Comparison of ENCODE assay signal across 17 mouse cellular contexts in the genomic region with DNA sequence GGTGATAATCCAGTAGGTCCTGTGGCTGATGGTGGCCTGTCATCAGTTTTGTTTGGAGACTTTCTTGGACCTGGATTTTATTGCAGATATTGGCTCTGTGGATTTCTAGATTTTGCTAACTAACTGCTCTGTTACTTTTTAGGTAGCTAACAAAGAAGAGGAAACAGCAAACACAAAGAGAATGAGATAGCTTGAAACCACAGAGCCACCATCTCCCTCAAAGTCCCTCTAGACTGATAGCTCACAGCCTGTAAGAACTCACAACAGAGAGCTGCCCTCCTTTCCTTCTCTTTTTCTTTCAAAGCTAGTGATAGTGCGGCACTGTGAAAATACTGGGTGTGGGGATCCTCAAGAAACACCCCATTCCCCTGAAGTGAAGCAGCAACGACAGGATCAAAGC.
DNase-seq lines count a peak whose midpoint lies in the region; TF ChIP-seq lines count a peak whose summit lies in the region.
"Had no signal": no experiment of that assay in that cellular context is flagged by ENCODE, and none has a peak within 500 bp of the region (broad histone marks: within the 10 kb centered on the region; RNA-seq: fewer than 3 reads in every experiment).

No protein-coding gene starts in this region.

- intact Hi-C loops in left cerebral cortex, postnatal 25 days (cut with DNase I): loop anchor here (10.0 kb wide), 1 partner anchor 410 kb away; no protein-coding TSS in a partner anchor

- peak; percentile 49 for DNase-seq in MEL-GATA-1-ER (ENCODE audit: extremely low read depth, low read depth)
- no peak for DNase-seq in ovary, postnatal 10 days (ENCODE audit: low spot score)
- DNase-seq in left cerebral cortex, postnatal 25 days (ENCODE audit: low spot score in 2 of 2): no peak
- DNase-seq in forebrain, embryonic 10.5 days (ENCODE audit: extremely low spot score, low spot score): no peak
- DNase-seq: adrenal gland, postnatal 10 days; adrenal gland, postnatal 25 days; cerebellum, adult 11-12 months; cerebellum, adult 2 months; cerebellum, adult 9-10 months; cerebellum, postnatal 10 days; cerebellum, postnatal 25 days; embryo, embryonic 11 days had no signal

- H3K36me3 ChIP-seq in myocyte (ENCODE audit: control insufficient read depth, insufficient read depth): no peaks in the 10 kb centered on the region
- H3K36me3 ChIP-seq in forebrain, embryonic 10.5 days (replicated peaks): no peaks in the 10 kb centered on the region
- H3K36me3 ChIP-seq: embryonic facial prominence, embryonic 13.5 days; embryonic facial prominence, embryonic 15.5 days; forebrain, embryonic 12.5 days had no signal

- peak overlapping the region; percentile 80 for H3K27ac ChIP-seq in embryonic fibroblast, embryonic 13.5 days (ENCODE audit: insufficient read depth, low read length)
- H3K27ac ChIP-seq in forebrain, embryonic 10.5 days: no peak overlapping the region
- H3K27ac ChIP-seq: embryonic facial prominence, embryonic 13.5 days; embryonic facial prominence, embryonic 15.5 days; forebrain, embryonic 12.5 days had no signal

- TF ChIP-seq POLR2A in embryonic fibroblast, embryonic 13.5 days (IDR thresholded peaks at IDR 0.05; ENCODE audit: low read depth, low read length): no peak
- no peak for TF ChIP-seq POLR2A in myocyte (IDR thresholded peaks at IDR 0.05; ENCODE audit: insufficient read length, low read depth)

- WGBS in forebrain, embryonic 10.5 days: 79% methylated on average over 2 of the region's 2 CpGs

- no peak overlapping the region for H3ac ChIP-seq in myocyte (ENCODE audit: control insufficient read depth, insufficient read length)

- no peaks in the 10 kb centered on the region for H3K27me3 ChIP-seq in myocyte (ENCODE audit: control insufficient read depth, insufficient read depth, insufficient read length)
- H3K27me3 ChIP-seq in forebrain, embryonic 10.5 days (ENCODE audit: poor library complexity, severe bottlenecking): no peaks in the 10 kb centered on the region
- H3K27me3 ChIP-seq: embryonic facial prominence, embryonic 13.5 days; embryonic facial prominence, embryonic 15.5 days; forebrain, embryonic 12.5 days had no signal

- H3K4me3 ChIP-seq in embryonic fibroblast, embryonic 13.5 days (ENCODE audit: insufficient read depth, low read length): no peak overlapping the region
- H3K4me3 ChIP-seq in myocyte: no peak overlapping the region
- no peak overlapping the region for H3K4me3 ChIP-seq in forebrain, embryonic 10.5 days
- H3K4me3 ChIP-seq: embryonic facial prominence, embryonic 13.5 days; embryonic facial prominence, embryonic 15.5 days; forebrain, embryonic 12.5 days had no signal

- H3K4me2 ChIP-seq in myocyte (ENCODE audit: low read depth): peak overlapping the region; percentile 19
- H3K4me2 ChIP-seq: embryonic facial prominence, embryonic 13.5 days; embryonic facial prominence, embryonic 15.5 days; forebrain, embryonic 12.5 days had no signal

- H3K9me3 ChIP-seq in forebrain, embryonic 10.5 days: no peaks in the 10 kb centered on the region
- H3K9me3 ChIP-seq: embryonic facial prominence, embryonic 13.5 days; embryonic facial prominence, embryonic 15.5 days; forebrain, embryonic 12.5 days had no signal

- peaks cover 5% of the 10 kb centered on the region for H3K4me1 ChIP-seq in embryonic fibroblast, embryonic 13.5 days (ENCODE audit: control insufficient read depth, insufficient read depth, low read length)
- no peaks in the 10 kb centered on the region for H3K4me1 ChIP-seq in forebrain, embryonic 10.5 days
- H3K4me1 ChIP-seq: embryonic facial prominence, embryonic 13.5 days; embryonic facial prominence, embryonic 15.5 days; forebrain, embryonic 12.5 days had no signal

- TF ChIP-seq CTCF in embryonic fibroblast, embryonic 13.5 days (IDR thresholded peaks at IDR 0.05; ENCODE audit: borderline replicate concordance, insufficient read depth, low read length): no peak

- no peaks in the 10 kb centered on the region for H3K79me2 ChIP-seq in myocyte (ENCODE audit: control insufficient read depth, insufficient read depth)

TF ChIP-seq in myocyte, 11 proteins besides CTCF, POLR2A, EP300 and RAD21:
- TF ChIP-seq SRF (IDR thresholded peaks at IDR 0.05; ENCODE audit: control insufficient read depth, insufficient read length, low read depth) (no peak), TCF3 (IDR thresholded peaks at IDR 0.05; ENCODE audit: insufficient read length, low read depth) (no peak), POLR2AphosphoS2 (IDR thresholded peaks at IDR 0.05; ENCODE audit: insufficient read length, low read depth) (no peak), USF1 (IDR thresholded peaks at IDR 0.05; ENCODE audit: low read depth) (no peak)
TF ChIP-seq in myocyte: peak in this region for 0.
